Mouse (Mus musculus) cerebellum, adult 9-10 months (tissue): ENCODE results near the gene Ttc9c.

Experiments used
- DNase-seq: peaks from one replicate; pipeline ENCODE4 v3.0.0; 2022

The Ttc9c gene

DNA sequence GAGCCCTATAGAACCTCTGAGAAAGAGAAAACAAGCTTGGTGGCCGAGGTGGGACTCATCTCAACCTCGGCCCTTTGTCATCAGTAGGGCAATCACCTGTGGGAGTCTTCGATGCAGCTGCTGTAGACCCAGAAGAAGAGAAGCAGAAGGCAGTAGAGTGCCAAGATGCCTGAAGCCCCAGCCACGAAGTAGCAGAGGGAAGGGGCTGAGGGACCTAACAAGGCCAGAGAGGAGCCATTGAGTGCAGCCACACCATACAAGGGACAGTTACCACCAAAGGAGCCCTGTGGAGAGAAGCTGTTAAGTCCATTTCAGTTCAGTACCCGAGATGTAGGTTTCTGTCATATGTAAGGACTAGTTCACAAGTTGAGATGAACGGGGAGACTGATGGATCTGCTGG lies 45.7 kb downstream of the Ttc9c start:
- no peak for DNase-seq

DNA sequence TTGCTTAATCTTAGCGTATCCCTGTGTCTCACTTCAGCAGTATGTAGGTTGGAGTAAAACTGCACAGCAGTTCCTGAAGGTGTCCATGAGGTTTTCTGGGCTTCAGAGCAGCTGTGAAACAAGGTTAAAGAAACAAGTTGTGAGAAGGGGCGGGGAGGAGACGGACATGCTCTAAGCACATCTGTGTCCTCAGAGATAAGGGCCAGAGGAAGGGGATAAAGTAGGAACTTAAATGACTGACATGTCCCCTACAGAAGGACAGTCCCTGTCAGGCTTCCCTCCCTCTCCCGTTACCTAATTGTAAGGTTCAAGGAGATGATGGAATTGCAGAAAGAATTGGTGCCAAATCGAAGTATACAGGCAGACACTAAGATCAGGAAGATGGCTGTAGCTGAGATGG lies 46.1 kb downstream of the Ttc9c start:
- no peak for DNase-seq

DNA sequence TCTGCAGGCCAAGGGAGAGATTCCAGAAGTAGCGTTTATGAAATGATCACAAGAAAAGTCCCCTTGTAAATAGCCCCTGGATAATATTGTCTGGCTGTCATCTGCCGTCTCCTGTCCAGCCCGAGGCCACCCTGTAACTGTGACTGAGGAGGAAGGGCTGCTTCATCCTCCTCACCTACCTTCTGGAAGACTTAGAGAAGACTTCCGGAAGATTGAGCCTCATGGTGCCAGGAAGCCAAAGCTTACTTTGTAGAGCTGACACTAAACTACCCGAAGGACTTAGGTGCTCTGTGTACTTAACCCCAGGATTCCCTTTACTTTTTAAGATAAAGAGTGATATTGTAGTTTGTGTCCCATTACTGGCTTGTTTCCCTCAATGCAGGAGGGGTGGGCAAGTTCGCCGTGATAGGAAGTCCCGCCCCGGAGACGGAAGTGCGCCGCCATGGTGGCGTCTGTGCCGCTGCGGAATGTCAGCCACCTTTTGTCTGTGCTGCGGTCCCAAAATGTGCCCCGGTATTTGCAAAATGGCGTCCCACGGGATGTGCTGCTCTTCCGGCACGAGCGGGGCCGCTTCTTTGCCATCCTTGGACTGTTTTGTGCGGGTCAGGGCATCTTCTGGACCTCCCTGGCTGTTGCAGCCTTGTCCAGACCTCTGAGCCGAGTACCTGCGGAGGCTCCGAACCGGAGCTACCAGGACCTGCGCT lies 48.4 kb downstream of the Ttc9c start, which contains the start of gene Tmem223:
Tmem223 (plus strand) TSS at position 430 of the 704 bp plus-strand sequence.
- DNase-seq: peak; percentile 79

DNA sequence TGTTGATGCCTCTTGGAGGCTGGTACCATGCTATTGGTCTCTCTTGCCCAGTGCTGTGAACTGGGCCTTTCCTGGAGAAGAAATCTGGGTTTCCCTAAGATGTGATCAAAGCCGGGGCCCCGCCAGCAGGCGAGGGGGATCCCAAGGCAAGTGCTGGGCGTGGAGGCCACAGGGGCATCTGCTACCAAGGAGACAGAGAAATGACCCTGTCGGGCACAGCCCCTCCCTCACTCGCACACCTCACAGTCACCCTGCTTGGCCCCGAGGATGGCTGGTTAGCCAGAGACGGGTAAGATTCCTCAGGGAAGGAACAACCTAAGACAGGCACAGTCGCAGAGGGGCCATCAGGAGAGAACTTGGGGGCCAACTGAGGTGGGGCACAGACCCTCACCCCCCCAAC lies 53.6 kb downstream of the Ttc9c start:
- DNase-seq: no peak

DNA sequence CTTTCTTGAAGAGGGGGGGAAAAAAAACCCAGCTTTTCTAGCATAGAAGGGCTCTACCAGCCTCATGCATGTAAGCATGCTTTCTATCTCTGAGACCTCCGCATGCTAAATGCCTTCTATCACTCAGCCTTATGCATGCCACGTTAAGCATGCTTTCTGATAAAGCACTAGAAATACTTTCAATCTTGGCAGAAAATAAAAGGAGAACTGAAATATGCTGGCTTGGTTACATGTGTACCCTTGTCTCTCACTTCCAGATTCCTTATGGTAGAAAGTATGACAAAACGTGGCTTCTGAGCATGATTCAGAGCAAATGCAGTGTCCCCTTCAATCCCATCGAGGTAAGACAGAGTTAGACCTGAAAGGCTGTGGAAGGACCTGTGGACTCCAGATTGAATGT lies 55.9 kb downstream of the Ttc9c start:
- no peak for DNase-seq

DNA sequence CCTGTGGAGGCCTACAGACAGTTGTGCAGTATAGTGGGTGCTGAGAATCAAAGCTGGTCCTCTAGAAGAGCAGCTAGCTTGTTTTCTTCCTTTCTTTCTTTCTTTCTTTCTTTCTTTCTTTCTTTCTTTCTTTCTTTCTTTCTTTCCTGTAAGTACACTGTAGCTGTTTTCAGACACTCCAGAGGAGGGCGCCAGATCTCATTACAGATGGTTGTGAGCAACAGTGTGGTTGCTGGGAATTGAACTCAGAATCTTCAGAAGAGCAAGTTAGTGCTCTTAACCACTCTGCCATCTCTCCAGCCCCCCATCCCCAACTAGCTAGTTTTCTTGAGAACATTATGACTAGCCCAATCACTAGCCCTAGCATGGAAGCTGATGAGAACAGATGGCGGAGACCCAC lies 58.4 kb downstream of the Ttc9c start:
- no peak for DNase-seq
